Mouse (Mus musculus) embryo, embryonic 11.5 days (tissue): ENCODE results near the gene Dpp3.
"Not testable (repeated sequence)": the region's sequence is repeated elsewhere in the genome, so short reads cannot be mapped to it uniquely, and the experiment has no call there.

ENCODE experiments used
- DNase-seq: peaks from one replicate; pipeline ENCODE4 v3.0.0-alpha.2; 2012; ENCODE audit warnings: low read depth, low spot score

Dpp3 gene

GRCm38 (mm10) chr19:4927904-4928531, at the start of gene Dpp3:
Dpp3 (minus strand) TSS chr19:4928287.
- DNase-seq = peak; percentile 97

GRCm38 (mm10) chr19:4968236-4968635, 40.1 kb upstream of the Dpp3 start:
- no peak for DNase-seq

- DNase-seq = peak; percentile 89
Measured at GRCm38 (mm10) chr19:4961928-4962601, 34.0 kb upstream of the Dpp3 start, which contains the start of gene Mrpl11. Mrpl11 (plus strand) TSS chr19:4962147.

GRCm38 (mm10) chr19:4948641-4949040, 20.6 kb upstream of the Dpp3 start:
- DNase-seq = not testable (repeated sequence)

- no peak for DNase-seq
Measured at GRCm38 (mm10) chr19:4945540-4945939, 17.5 kb upstream of the Dpp3 start.

GRCm38 (mm10) chr19:4943253-4943588, 15.1 kb upstream of the Dpp3 start:
- DNase-seq = no peak

- DNase-seq = peak; percentile 65
Measured at GRCm38 (mm10) chr19:4942551-4943252, 14.6 kb upstream of the Dpp3 start, which contains the start of gene Peli3. Peli3 (minus strand) TSS chr19:4943127.

- no peak for DNase-seq
Measured at GRCm38 (mm10) chr19:4937444-4938310, 9.6 kb upstream of the Dpp3 start.

GRCm38 (mm10) chr19:4936896-4937295, 8.8 kb upstream of the Dpp3 start:
- DNase-seq = no peak

- no peak for DNase-seq
Measured at GRCm38 (mm10) chr19:4928781-4929180, 694 bp upstream of the Dpp3 start.

- DNase-seq = no peak
Measured at GRCm38 (mm10) chr19:4925121-4925860, 2.8 kb downstream of the Dpp3 start.

GRCm38 (mm10) chr19:4919652-4920051, 8.4 kb downstream of the Dpp3 start:
- DNase-seq = no peak

- DNase-seq = no peak
Measured at GRCm38 (mm10) chr19:4916827-4917226, 11.3 kb downstream of the Dpp3 start.

- DNase-seq = no peak
Measured at GRCm38 (mm10) chr19:4915924-4916603, 12.0 kb downstream of the Dpp3 start.

GRCm38 (mm10) chr19:4909376-4909775, 18.7 kb downstream of the Dpp3 start:
- DNase-seq = no peak

- DNase-seq = no peak
Measured at GRCm38 (mm10) chr19:4908107-4908506, 20.0 kb downstream of the Dpp3 start.

- DNase-seq = peak; percentile 72
Measured at GRCm38 (mm10) chr19:4905979-4906794, 21.9 kb downstream of the Dpp3 start, which contains the start of gene Bbs1. Bbs1 (minus strand) TSS chr19:4906628.

GRCm38 (mm10) chr19:4899888-4900287, 28.2 kb downstream of the Dpp3 start:
- DNase-seq = no peak

GRCm38 (mm10) chr19:4898972-4899371, 29.1 kb downstream of the Dpp3 start:
- DNase-seq = no peak
